Mouse (Mus musculus): ENCODE results near the gene Ncf2. TPM values are rescaled to one million over a fixed set of nuclear protein-coding genes. Genes with fewer than 3 reads are reported as not detected.
"Not testable (repeated sequence)": the region's sequence is repeated elsewhere in the genome, so short reads cannot be mapped to it uniquely, and the experiment has no call there.

The Ncf2 gene
- polyA plus RNA-seq, 1 experiment from 2014 or later = 2.7 TPM

DNA sequence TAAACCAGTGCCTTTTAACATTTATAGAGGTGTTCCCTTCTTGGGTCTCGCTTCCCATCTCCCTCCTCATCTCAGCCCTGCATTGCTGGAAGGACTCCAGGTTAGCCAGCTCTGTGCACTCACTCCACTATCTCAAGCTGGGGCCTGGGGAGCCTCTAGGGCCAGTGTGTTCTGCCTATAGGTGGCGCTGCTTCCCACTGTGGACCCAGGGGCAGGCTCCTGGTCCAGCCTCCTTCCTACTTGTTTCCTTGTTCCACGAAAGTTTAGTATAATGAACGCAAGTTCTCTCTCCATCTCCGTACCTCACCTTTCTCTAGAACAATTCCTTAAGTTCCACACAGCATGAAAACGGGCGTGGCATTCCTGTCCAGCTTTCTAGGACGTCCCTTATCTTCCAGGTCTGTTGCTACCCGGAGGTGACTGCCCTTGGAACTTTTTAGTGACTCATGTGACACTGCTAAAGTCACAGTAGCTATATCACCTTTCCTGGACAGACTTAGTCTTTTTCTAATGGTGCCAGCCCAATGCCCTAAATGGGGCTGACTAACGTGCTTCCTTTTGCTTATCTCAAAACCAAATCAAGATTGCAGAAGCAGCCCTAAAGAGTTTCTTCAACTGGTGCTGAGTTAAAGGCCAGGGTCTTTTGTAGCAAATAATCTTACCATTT is 20.8 kb upstream of the Ncf2 start:
- Histone ChIP-seq H3K4me2 (ENCODE audit: low read length) (no peak overlapping the region), H3K4me1 (ENCODE audit: control insufficient read depth, insufficient read depth, low read depth, low read length) (no peaks in the 10 kb centered on the region), H3K9ac (ENCODE audit: low read depth, low read length) (no peak overlapping the region), H3K36me3 (ENCODE audit: control insufficient read depth, insufficient read depth, low read length) (peaks cover 7% of the 10 kb centered on the region), H3K4me3 (ENCODE audit: low read length) (no peak overlapping the region), H3K9me3 (ENCODE audit: control insufficient read depth, low read length) (no peaks in the 10 kb centered on the region), H3K27me3 (replicated peaks; ENCODE audit: control insufficient read depth, insufficient read depth, low read length) (no peaks in the 10 kb centered on the region), H3K27ac (ENCODE audit: low read depth, low read length) (no peak overlapping the region)
- 0 out of 2 replicates have a peak, but pooled peaks have one; percentile 64 for ATAC-seq
- WGBS = 39% methylated on average over 10 of the region's 10 CpGs

- Histone ChIP-seq H3K27ac (ENCODE audit: low read depth, low read length) (no peak overlapping the region), H3K36me3 (ENCODE audit: control insufficient read depth, insufficient read depth, low read length) (no peaks in the 10 kb centered on the region), H3K27me3 (replicated peaks; ENCODE audit: control insufficient read depth, insufficient read depth, low read length) (no peaks in the 10 kb centered on the region), H3K9me3 (ENCODE audit: control insufficient read depth, low read length) (no peaks in the 10 kb centered on the region), H3K4me2 (ENCODE audit: low read length) (no peak overlapping the region), H3K4me1 (ENCODE audit: control insufficient read depth, insufficient read depth, low read depth, low read length) (no peaks in the 10 kb centered on the region), H3K4me3 (ENCODE audit: low read length) (no peak overlapping the region), H3K9ac (ENCODE audit: low read depth, low read length) (no peak overlapping the region)
- ATAC-seq = no peak
- 97% methylated on average over 8 of the region's 8 CpGs for WGBS
Observed at GRCm38 (mm10) chr1:152784620-152785019, 15.4 kb upstream of the Ncf2 start.

GRCm38 (mm10) chr1:152785446-152785845 is 14.5 kb upstream of the Ncf2 start:
- H3K9me3 ChIP-seq (ENCODE audit: control insufficient read depth, low read length); H3K27ac ChIP-seq (ENCODE audit: low read depth, low read length); H3K27me3 ChIP-seq (replicated peaks; ENCODE audit: control insufficient read depth, insufficient read depth, low read length); H3K4me1 ChIP-seq (ENCODE audit: control insufficient read depth, insufficient read depth, low read depth, low read length); ATAC-seq; H3K4me2 ChIP-seq (ENCODE audit: low read length); H3K9ac ChIP-seq (ENCODE audit: low read depth, low read length); H3K36me3 ChIP-seq (ENCODE audit: control insufficient read depth, insufficient read depth, low read length); H3K4me3 ChIP-seq (ENCODE audit: low read length): not testable (repeated sequence)
- WGBS = 89% methylated on average over 3 of the region's 3 CpGs

GRCm38 (mm10) chr1:152786953-152787352 is 13.0 kb upstream of the Ncf2 start:
- no peaks in the 10 kb centered on the region for H3K9me3 ChIP-seq (ENCODE audit: control insufficient read depth, low read length)
- ATAC-seq = no peak

DNA sequence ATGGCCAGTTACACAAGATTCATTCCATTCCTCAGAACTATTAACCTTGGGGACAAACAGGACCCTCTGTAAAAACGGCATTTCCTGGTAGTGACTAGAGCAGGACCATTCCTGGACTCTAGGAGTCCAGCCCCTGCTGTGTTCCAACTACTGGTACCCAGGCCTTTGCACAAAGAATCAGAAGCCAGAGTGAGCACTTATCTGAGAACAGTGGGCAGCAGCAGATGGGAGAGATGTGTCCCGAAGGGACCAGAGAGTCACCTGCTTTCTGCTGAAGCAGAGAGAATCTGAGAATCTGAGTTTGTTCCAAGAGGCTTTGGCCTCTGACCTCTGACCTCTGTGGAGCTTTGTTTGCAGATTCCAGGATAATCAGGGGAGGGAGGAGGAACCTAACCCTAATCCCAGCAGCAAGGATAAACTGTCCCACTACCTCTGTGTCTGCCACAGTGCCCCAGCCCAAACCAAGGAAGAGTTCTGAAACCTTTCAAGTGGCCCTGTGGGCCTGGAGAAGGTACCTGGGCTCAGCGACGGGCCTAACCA is 11.8 kb upstream of the Ncf2 start:
- H3K4me2 ChIP-seq (ENCODE audit: low read length) = no peak overlapping the region
- peaks cover 5% of the 10 kb centered on the region; the same call in 1 of the 2 replicates for H3K4me1 ChIP-seq (ENCODE audit: control insufficient read depth, insufficient read depth, low read depth, low read length)
- ATAC-seq = no peak
- H3K9ac ChIP-seq (ENCODE audit: low read depth, low read length) = no peak overlapping the region
- H3K36me3 ChIP-seq (ENCODE audit: control insufficient read depth, insufficient read depth, low read length) = no peaks in the 10 kb centered on the region
- no peaks in the 10 kb centered on the region for H3K9me3 ChIP-seq (ENCODE audit: control insufficient read depth, low read length)
- H3K27me3 ChIP-seq (replicated peaks; ENCODE audit: control insufficient read depth, insufficient read depth, low read length) = no peaks in the 10 kb centered on the region
- no peak overlapping the region for H3K27ac ChIP-seq (ENCODE audit: low read depth, low read length)
- WGBS = 46% methylated on average over 4 of the region's 4 CpGs
- no peak overlapping the region for H3K4me3 ChIP-seq (ENCODE audit: low read length)

More at GRCm38 (mm10) chr1:152786953-152787352, 13.0 kb upstream of the Ncf2 start:
- H3K9ac ChIP-seq (ENCODE audit: low read depth, low read length) = no peak overlapping the region
- H3K27me3 ChIP-seq (replicated peaks; ENCODE audit: control insufficient read depth, insufficient read depth, low read length) = no peaks in the 10 kb centered on the region
- H3K36me3 ChIP-seq (ENCODE audit: control insufficient read depth, insufficient read depth, low read length) = no peaks in the 10 kb centered on the region
- no peak overlapping the region for H3K4me2 ChIP-seq (ENCODE audit: low read length)
- no peaks in the 10 kb centered on the region for H3K4me1 ChIP-seq (ENCODE audit: control insufficient read depth, insufficient read depth, low read depth, low read length)
- H3K4me3 ChIP-seq (ENCODE audit: low read length) = no peak overlapping the region
- no peak overlapping the region for H3K27ac ChIP-seq (ENCODE audit: low read depth, low read length)
- 92% methylated on average over 4 of the region's 4 CpGs for WGBS

- no peaks in the 10 kb centered on the region for H3K27me3 ChIP-seq (replicated peaks; ENCODE audit: control insufficient read depth, insufficient read depth, low read length)
- H3K4me1 ChIP-seq (ENCODE audit: control insufficient read depth, insufficient read depth, low read depth, low read length) = peaks cover 5% of the 10 kb centered on the region; the same call in 1 of the 2 replicates
- H3K9ac ChIP-seq (ENCODE audit: low read depth, low read length) = no peak overlapping the region
- no peak for ATAC-seq
- H3K4me3 ChIP-seq (ENCODE audit: low read length) = no peak overlapping the region
- WGBS = 33% methylated on average over 12 of the region's 12 CpGs
- no peak overlapping the region for H3K4me2 ChIP-seq (ENCODE audit: low read length)
- H3K9me3 ChIP-seq (ENCODE audit: control insufficient read depth, low read length) = no peaks in the 10 kb centered on the region
- H3K27ac ChIP-seq (ENCODE audit: low read depth, low read length) = no peak overlapping the region
- H3K36me3 ChIP-seq (ENCODE audit: control insufficient read depth, insufficient read depth, low read length) = no peaks in the 10 kb centered on the region
Observed at GRCm38 (mm10) chr1:152790254-152790653, 9.7 kb upstream of the Ncf2 start.

GRCm38 (mm10) chr1:152790821-152791220 is 9.2 kb upstream of the Ncf2 start:
- no peaks in the 10 kb centered on the region for H3K27me3 ChIP-seq (replicated peaks; ENCODE audit: control insufficient read depth, insufficient read depth, low read length)
- H3K4me3 ChIP-seq (ENCODE audit: low read length) = no peak overlapping the region
- no peak overlapping the region for H3K4me2 ChIP-seq (ENCODE audit: low read length)
- no peak overlapping the region for H3K27ac ChIP-seq (ENCODE audit: low read depth, low read length)
- H3K4me1 ChIP-seq (ENCODE audit: control insufficient read depth, insufficient read depth, low read depth, low read length) = peaks cover 5% of the 10 kb centered on the region; the same call in 1 of the 2 replicates
- no peaks in the 10 kb centered on the region for H3K36me3 ChIP-seq (ENCODE audit: control insufficient read depth, insufficient read depth, low read length)
- no peaks in the 10 kb centered on the region for H3K9me3 ChIP-seq (ENCODE audit: control insufficient read depth, low read length)
- H3K9ac ChIP-seq (ENCODE audit: low read depth, low read length) = no peak overlapping the region
- WGBS = 30% methylated on average over 6 of the region's 6 CpGs
- ATAC-seq = no peak

GRCm38 (mm10) chr1:152791269-152791668 is 8.7 kb upstream of the Ncf2 start:
- no peak for ATAC-seq
- Histone ChIP-seq H3K36me3 (ENCODE audit: control insufficient read depth, insufficient read depth, low read length) (no peaks in the 10 kb centered on the region), H3K27ac (ENCODE audit: low read depth, low read length) (no peak overlapping the region), H3K4me3 (ENCODE audit: low read length) (no peak overlapping the region), H3K4me2 (ENCODE audit: low read length) (no peak overlapping the region), H3K9me3 (ENCODE audit: control insufficient read depth, low read length) (no peaks in the 10 kb centered on the region), H3K9ac (ENCODE audit: low read depth, low read length) (no peak overlapping the region), H3K4me1 (ENCODE audit: control insufficient read depth, insufficient read depth, low read depth, low read length) (peaks cover 5% of the 10 kb centered on the region; the same call in 1 of the 2 replicates), H3K27me3 (replicated peaks; ENCODE audit: control insufficient read depth, insufficient read depth, low read length) (no peaks in the 10 kb centered on the region)
- WGBS = 19% methylated on average over 4 of the region's 4 CpGs

DNA sequence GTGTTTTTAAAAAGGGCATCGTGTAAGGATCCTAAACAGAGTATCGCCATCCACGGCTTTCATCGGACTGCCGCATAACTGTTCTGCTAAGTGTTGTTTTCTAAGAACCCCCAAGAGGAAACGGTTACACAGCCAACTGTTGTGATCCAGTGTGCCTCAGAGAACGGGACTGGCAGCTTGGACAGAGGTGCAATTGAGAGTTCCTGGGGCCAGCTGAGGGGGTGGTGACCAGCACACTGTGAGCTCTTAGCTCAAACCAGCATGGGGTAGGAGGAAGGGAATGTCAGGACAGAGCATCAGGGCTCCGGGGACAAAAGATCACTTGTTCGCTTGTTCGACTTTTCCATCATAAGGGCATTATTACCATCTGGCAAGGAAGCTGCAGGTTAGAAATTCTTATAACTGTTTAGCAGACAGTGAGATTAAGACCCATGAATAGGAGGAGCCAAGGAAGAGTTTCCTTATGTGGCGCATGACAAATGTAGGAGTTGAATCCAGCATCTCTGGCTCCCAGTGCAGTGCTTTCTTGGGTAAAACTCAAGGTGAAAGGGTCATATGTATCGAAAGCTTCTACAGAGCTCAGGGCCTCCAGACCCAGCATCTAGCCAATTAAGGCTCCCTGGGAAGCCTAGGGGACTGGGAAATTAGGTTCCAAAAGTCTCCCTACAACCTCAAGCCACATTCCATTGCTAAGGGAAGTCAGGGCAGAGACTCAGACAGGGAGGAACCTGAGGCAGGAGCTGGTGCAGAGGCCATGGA is 7.1 kb upstream of the Ncf2 start:
- Histone ChIP-seq H3K36me3 (ENCODE audit: control insufficient read depth, insufficient read depth, low read length) (no peaks in the 10 kb centered on the region), H3K9ac (ENCODE audit: low read depth, low read length) (no peak overlapping the region), H3K27me3 (replicated peaks; ENCODE audit: control insufficient read depth, insufficient read depth, low read length) (no peaks in the 10 kb centered on the region), H3K4me3 (ENCODE audit: low read length) (no peak overlapping the region), H3K4me2 (ENCODE audit: low read length) (no peak overlapping the region), H3K9me3 (ENCODE audit: control insufficient read depth, low read length) (no peaks in the 10 kb centered on the region), H3K27ac (ENCODE audit: low read depth, low read length) (peak overlapping the region; percentile 42; the same call in 1 of the 2 replicates), H3K4me1 (ENCODE audit: control insufficient read depth, insufficient read depth, low read depth, low read length) (peaks cover 5% of the 10 kb centered on the region; the same call in 1 of the 2 replicates)
- 14% methylated on average over 12 of the region's 12 CpGs for WGBS
- ATAC-seq = peak; percentile 76
